Mouse (Mus musculus) monocyte, adult 59 days (primary cell): ENCODE results near the gene Wdr91. TPM values are rescaled to one million over a fixed set of nuclear protein-coding genes. Genes with fewer than 3 reads are reported as not detected.

Experiments
- total RNA-seq, 2 experiments: library from RNA; stranded (reverse); gene quantifications; one replicate each; pipeline ENCODE4 v1.2.4; 2023

Wdr91 gene
- total RNA-seq: 10 to 100 TPM; 50.4 to 65.0 TPM

GRCm38 (mm10) chr6:34910371-34911219 is at the start of gene Wdr91:
Gene Wdr91 (minus strand): TSS chr6:34910876.

GRCm38 (mm10) chr6:34919956-34920355 is 9.3 kb upstream of the Wdr91 start, which contains the start of gene Stra8:
Gene Stra8 (plus strand): TSS chr6:34920163.

DNA sequence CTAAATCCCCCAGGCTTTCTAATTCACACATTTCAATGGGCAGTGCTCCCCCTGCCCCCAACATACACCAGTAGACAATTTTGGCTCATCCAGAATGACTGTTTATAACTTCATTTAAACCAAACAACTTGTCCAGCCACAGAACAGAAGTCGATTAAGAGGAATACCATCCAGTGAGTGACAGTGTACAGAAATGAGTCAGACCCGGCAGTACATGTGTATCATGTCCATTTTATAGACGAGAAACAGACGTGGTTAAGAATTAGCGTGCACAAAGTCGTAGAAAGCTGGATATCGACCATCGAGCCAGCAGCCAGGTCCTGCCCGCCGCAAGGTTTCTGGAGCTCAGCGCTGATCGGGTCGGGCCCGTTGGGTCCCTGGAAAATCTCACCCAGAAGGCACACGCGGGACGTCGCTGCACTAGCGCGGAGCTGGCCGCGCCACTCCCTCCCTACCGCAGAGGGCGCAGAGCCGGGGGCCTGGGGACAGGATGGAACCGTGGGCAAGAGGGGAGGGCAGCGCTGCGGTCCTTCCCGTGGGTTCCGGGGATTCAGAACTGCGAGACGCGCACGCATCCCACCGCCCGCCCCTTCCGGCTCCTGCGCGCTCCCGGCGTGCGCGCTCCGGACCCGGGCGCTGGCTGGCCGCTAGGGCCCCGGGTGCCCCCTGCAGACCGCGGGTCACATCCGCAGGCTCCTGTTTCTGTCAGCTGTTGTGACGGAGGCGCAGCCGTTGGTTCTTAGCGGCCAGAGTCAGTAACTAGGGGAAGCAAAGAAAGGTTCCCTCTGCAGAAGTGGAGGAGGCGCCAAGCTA is 33.0 kb downstream of the Wdr91 start, which contains the start of gene Cyren:
Gene Cyren (minus strand): TSS at position 552 of the 813 bp plus-strand sequence.

GRCm38 (mm10) chr6:34862791-34863403 is 47.8 kb downstream of the Wdr91 start, which contains the start of gene Tmem140:
Gene Tmem140 (plus strand): TSS chr6:34863146.

Other genes with a start within 250 kb of the Wdr91 start
- 1 to 10 TPM; 1.1 to 2.0 TPM for gene Agbl3, start 130.4 kb downstream of the Wdr91 start, total RNA-seq
- gene Tmem140, start 47.7 kb downstream of the Wdr91 start, total RNA-seq: 10 to 100 TPM; 11.4 to 17.5 TPM
- gene Cyren, start 32.8 kb downstream of the Wdr91 start, total RNA-seq: 1 to 10 TPM; 6.0 to 7.1 TPM
- gene Stra8, start 9.3 kb upstream of the Wdr91 start, total RNA-seq: not detected
- under 1 TPM in 1 of 2 experiments, not detected in 1; 0.42 TPM for gene Slc23a4, start 77.5 kb upstream of the Wdr91 start, total RNA-seq
- 10 to 100 TPM; 34.2 to 35.0 TPM for gene Cnot4, start 222.8 kb upstream of the Wdr91 start, total RNA-seq